Mouse (Mus musculus): ENCODE measurements around the gene Fam205a1. TPM values are rescaled to one million over a fixed set of nuclear protein-coding genes. Genes with fewer than 3 reads are reported as not detected.
A peak's percentile ranks its signal among the peaks of the same experiment; 100 is the strongest.

The Fam205a1 gene
- total and polyA plus RNA-seq, 2 experiments from 2014 or later, result not detected

- H3K9me3 ChIP-seq (ENCODE audit: low read length), result no peaks in the 10 kb centered on the region
- H3K27me3 ChIP-seq (ENCODE audit: insufficient read depth, low read length), result no peaks in the 10 kb centered on the region
- no peak overlapping the region for H3K4me2 ChIP-seq (ENCODE audit: low read depth, low read length)
- no peak for ATAC-seq
- H3K4me3 ChIP-seq (ENCODE audit: low read length), result no peak overlapping the region
- no peak for DNase-seq (ENCODE audit: low spot score)
- WGBS, result 88% methylated on average over 6 of the region's 6 CpGs
- H3K27ac ChIP-seq, result no peak overlapping the region
- TF ChIP-seq CTCF (IDR thresholded peaks at IDR 0.05; ENCODE audit: low read depth), result no peak
- no peak overlapping the region for H3K9ac ChIP-seq (replicated peaks; ENCODE audit: low read length)
- H3K36me3 ChIP-seq (ENCODE audit: insufficient read depth, low read length), result no peaks in the 10 kb centered on the region
- no peaks in the 10 kb centered on the region for H3K4me1 ChIP-seq (ENCODE audit: insufficient read depth, low read length)
These were observed 35.1 kb upstream of the Fam205a1 start for GRCm38 (mm10) chr4:42888806-42889205.

- Histone ChIP-seq H3K9me3 (ENCODE audit: low read length) (no peaks in the 10 kb centered on the region), H3K4me2 (ENCODE audit: low read depth, low read length) (no peak overlapping the region), H3K27me3 (ENCODE audit: insufficient read depth, low read length) (no peaks in the 10 kb centered on the region), H3K27ac (no peak overlapping the region), H3K4me3 (ENCODE audit: low read length) (no peak overlapping the region), H3K9ac (replicated peaks; ENCODE audit: low read length) (no peak overlapping the region), H3K4me1 (ENCODE audit: insufficient read depth, low read length) (no peaks in the 10 kb centered on the region), H3K36me3 (ENCODE audit: insufficient read depth, low read length) (no peaks in the 10 kb centered on the region)
- no peak for TF ChIP-seq CTCF (IDR thresholded peaks at IDR 0.05; ENCODE audit: low read depth)
- 89% methylated on average over 6 of the region's 6 CpGs for WGBS
- DNase-seq (ENCODE audit: low spot score), result no peak
- no peak for ATAC-seq
These were observed 33.2 kb upstream of the Fam205a1 start for GRCm38 (mm10) chr4:42886926-42887325.

GRCm38 (mm10) chr4:42880677-42880948, 26.9 kb upstream of the Fam205a1 start:
- H3K9ac ChIP-seq (replicated peaks; ENCODE audit: low read length), result no peak overlapping the region
- DNase-seq (ENCODE audit: low spot score) (no peak), ATAC-seq (no peak)
- H3K4me1 ChIP-seq (ENCODE audit: insufficient read depth, low read length), result no peaks in the 10 kb centered on the region
- no peaks in the 10 kb centered on the region for H3K36me3 ChIP-seq (ENCODE audit: insufficient read depth, low read length)
- H3K27ac ChIP-seq, result peak overlapping the region; percentile 26; the same call in 1 of the 2 replicates
- 44% methylated on average over 1 of the region's 1 CpGs for WGBS
- no peaks in the 10 kb centered on the region for H3K9me3 ChIP-seq (ENCODE audit: low read length)
- no peaks in the 10 kb centered on the region for H3K27me3 ChIP-seq (ENCODE audit: insufficient read depth, low read length)
- TF ChIP-seq CTCF (IDR thresholded peaks at IDR 0.05; ENCODE audit: low read depth), result no peak
- no peak overlapping the region for H3K4me3 ChIP-seq (ENCODE audit: low read length)
- no peak overlapping the region for H3K4me2 ChIP-seq (ENCODE audit: low read depth, low read length)

GRCm38 (mm10) chr4:42879829-42880676, 26.4 kb upstream of the Fam205a1 start:
- 0 out of 2 replicates have a peak overlapping the region, but pooled peaks have one; percentile 21 for H3K9ac ChIP-seq (replicated peaks; ENCODE audit: low read length)
- H3K9me3 ChIP-seq (ENCODE audit: low read length), result no peaks in the 10 kb centered on the region
- DNase-seq (ENCODE audit: low spot score), result peak; percentile 65
- peak overlapping the region; percentile 26; the same call in 1 of the 2 replicates for H3K27ac ChIP-seq
- WGBS, result 74% methylated on average over 16 of the region's 16 CpGs
- no peaks in the 10 kb centered on the region for H3K4me1 ChIP-seq (ENCODE audit: insufficient read depth, low read length)
- no peaks in the 10 kb centered on the region for H3K27me3 ChIP-seq (ENCODE audit: insufficient read depth, low read length)
- no peak overlapping the region for H3K4me2 ChIP-seq (ENCODE audit: low read depth, low read length)
- H3K36me3 ChIP-seq (ENCODE audit: insufficient read depth, low read length), result no peaks in the 10 kb centered on the region
- no peak overlapping the region for H3K4me3 ChIP-seq (ENCODE audit: low read length)
- no peak for ATAC-seq
- TF ChIP-seq CTCF (IDR thresholded peaks at IDR 0.05; ENCODE audit: low read depth), result no peak; the same call in 1 of the 2 replicates

GRCm38 (mm10) chr4:42877657-42878056, 24.0 kb upstream of the Fam205a1 start:
- Histone ChIP-seq H3K27me3 (ENCODE audit: insufficient read depth, low read length) (no peaks in the 10 kb centered on the region), H3K4me1 (ENCODE audit: insufficient read depth, low read length) (no peaks in the 10 kb centered on the region), H3K9ac (replicated peaks; ENCODE audit: low read length) (no peak overlapping the region), H3K4me3 (ENCODE audit: low read length) (no peak overlapping the region), H3K27ac (no peak overlapping the region), H3K4me2 (ENCODE audit: low read depth, low read length) (no peak overlapping the region), H3K36me3 (ENCODE audit: insufficient read depth, low read length) (no peaks in the 10 kb centered on the region), H3K9me3 (ENCODE audit: low read length) (no peaks in the 10 kb centered on the region)
- 89% methylated on average over 2 of the region's 2 CpGs for WGBS
- TF ChIP-seq CTCF (IDR thresholded peaks at IDR 0.05; ENCODE audit: low read depth), result no peak
- DNase-seq (ENCODE audit: low spot score) (no peak), ATAC-seq (no peak)

- peak; percentile 82 for TF ChIP-seq CTCF (IDR thresholded peaks at IDR 0.05; ENCODE audit: low read depth)
- WGBS, result 36% methylated on average over 5 of the region's 5 CpGs
- peak; percentile 91 for DNase-seq (ENCODE audit: low spot score)
These were observed 23.1 kb upstream of the Fam205a1 start for GRCm38 (mm10) chr4:42876586-42877291.

GRCm38 (mm10) chr4:42874134-42874533, 20.4 kb upstream of the Fam205a1 start, which contains the start of gene Fam205c:
Fam205c (minus strand) TSS chr4:42874234.
- H3K4me2 ChIP-seq (ENCODE audit: low read depth, low read length), result no peak within 1 kb of the TSS
- no peak within 1 kb of the TSS for H3K9ac ChIP-seq (replicated peaks; ENCODE audit: low read length)
- no peak for TF ChIP-seq CTCF (IDR thresholded peaks at IDR 0.05; ENCODE audit: low read depth)
- no peaks in the 10 kb centered on the region for H3K27me3 ChIP-seq (ENCODE audit: insufficient read depth, low read length)
- no peaks in the 10 kb centered on the region for H3K9me3 ChIP-seq (ENCODE audit: low read length)
- H3K36me3 ChIP-seq (ENCODE audit: insufficient read depth, low read length), result no peaks in the 10 kb centered on the region
- H3K4me1 ChIP-seq (ENCODE audit: insufficient read depth, low read length), result no peaks in the 10 kb centered on the region
- H3K27ac ChIP-seq, result no peak within 1 kb of the TSS
- ATAC-seq (no peak), DNase-seq (ENCODE audit: low spot score) (no peak)
- no peak within 1 kb of the TSS for H3K4me3 ChIP-seq (ENCODE audit: low read length)
- WGBS, result 79% methylated on average over 7 of the region's 7 CpGs

More at GRCm38 (mm10) chr4:42876586-42877291, 23.1 kb upstream of the Fam205a1 start:
- Histone ChIP-seq H3K9ac (replicated peaks; ENCODE audit: low read length) (no peak overlapping the region), H3K9me3 (ENCODE audit: low read length) (no peaks in the 10 kb centered on the region), H3K4me1 (ENCODE audit: insufficient read depth, low read length) (no peaks in the 10 kb centered on the region), H3K36me3 (ENCODE audit: insufficient read depth, low read length) (no peaks in the 10 kb centered on the region), H3K27ac (no peak overlapping the region), H3K4me2 (ENCODE audit: low read depth, low read length) (no peak overlapping the region), H3K4me3 (ENCODE audit: low read length) (no peak overlapping the region), H3K27me3 (ENCODE audit: insufficient read depth, low read length) (no peaks in the 10 kb centered on the region)
- ATAC-seq, result peak; percentile 96
